Mouse (Mus musculus) liver, embryonic 14.5 days (tissue): ENCODE measurements around the gene Psmd7.

Source experiments
- CTCF ChIP-seq: IDR thresholded peaks from 2 replicates; pipeline ENCODE4 v1.5.1; 2016; ENCODE audit warnings: antibody characterized with exemption, low read depth, control low read depth
- EP300 ChIP-seq: IDR thresholded peaks from 2 replicates; pipeline ENCODE4 v1.6.1; 2016; ENCODE audit warnings: antibody characterized with exemption, low read depth

DNA sequence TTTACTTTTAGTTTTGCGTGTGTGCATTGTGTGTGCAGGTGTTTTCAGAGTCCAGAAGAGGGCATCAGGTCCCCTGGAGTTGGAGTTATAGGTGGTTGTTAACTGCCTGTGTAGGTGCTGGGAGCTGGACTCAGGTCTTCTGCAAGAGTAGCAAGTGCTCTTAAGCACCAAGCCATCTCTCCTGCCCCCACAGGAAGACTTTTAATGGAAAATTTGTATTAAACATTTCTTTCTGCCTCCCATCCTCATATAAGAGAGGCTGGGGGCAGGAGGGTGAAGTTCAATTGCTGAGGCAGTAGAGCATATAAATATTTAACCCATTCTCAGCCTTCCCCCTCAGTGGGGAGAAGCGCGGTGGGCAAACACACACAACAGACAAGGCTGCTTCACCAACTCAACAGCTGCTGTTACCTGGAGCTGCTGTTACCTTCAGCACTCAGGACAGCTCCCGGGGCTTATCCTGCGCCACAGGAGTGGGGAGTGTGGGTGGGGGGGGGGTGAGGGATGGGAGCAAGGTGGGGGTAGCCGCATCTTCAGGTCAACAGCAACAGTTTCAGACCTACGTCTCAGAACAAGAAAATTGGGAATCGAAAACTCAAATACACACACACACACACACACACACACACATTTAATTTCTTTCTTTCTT, 40.4 kb upstream of the Psmd7 start:
- TF ChIP-seq CTCF (no peak), EP300 (no peak)
